Mouse (Mus musculus) liver, postnatal 0 days (tissue): ENCODE results near the gene Olfr1026. TPM values are rescaled to one million over a fixed set of nuclear protein-coding genes. Genes with fewer than 3 reads are reported as not detected.

Experiments
- ATAC-seq: fragments of 200-750 bp; cut with Nextera tagmentation; 2 replicates; pipeline ENCODE4 v1.8.0; 2017; ENCODE audit warnings: mild to moderate bottlenecking, moderate library complexity
- DNase-seq: peaks from one replicate; pipeline ENCODE4 v3.0.0-alpha.2; 2016
- H3K27ac ChIP-seq: fragments of 300-500 bp; sonication (generic); 2 replicates; pipeline ENCODE4 v1.5.1; 2014; ENCODE audit warnings: antibody characterized with exemption, moderate library complexity, mild to moderate bottlenecking, low read depth
- H3K27me3 ChIP-seq: fragments of 300-500 bp; sonication (generic); 2 replicates; pipeline ENCODE4 v1.6.1; 2014; ENCODE audit warnings: low read length, control low read depth, mixed read lengths; ENCODE audit not compliant: insufficient read depth
- H3K36me3 ChIP-seq: fragments of 300-500 bp; sonication (generic); replicated peaks from 2 replicates; pipeline ENCODE4 v1.6.1; 2014; ENCODE audit warnings: mild to moderate bottlenecking, control low read depth, low read length, moderate library complexity, mixed read lengths; ENCODE audit not compliant: insufficient read depth
- H3K4me1 ChIP-seq: fragments of 300-500 bp; sonication (generic); 2 replicates; pipeline ENCODE4 v1.6.1; 2014; ENCODE audit warnings: antibody characterized with exemption, mild to moderate bottlenecking, control low read depth; ENCODE audit not compliant: insufficient read depth
- H3K4me2 ChIP-seq: fragments of 300-500 bp; sonication (generic); 2 replicates; pipeline ENCODE4 v1.6.1; 2014; ENCODE audit warnings: low read depth, mild to moderate bottlenecking, low read length, moderate library complexity, mixed read lengths
- H3K4me3 ChIP-seq: fragments of 300-500 bp; sonication (generic); 2 replicates; pipeline ENCODE4 v1.5.1; 2014; ENCODE audit warnings: low read depth, low read length
- H3K9ac ChIP-seq: fragments of 300-500 bp; sonication (generic); replicated peaks from 2 replicates; pipeline ENCODE4 v1.6.1; 2014; ENCODE audit warnings: mild to moderate bottlenecking, moderate library complexity
- H3K9me3 ChIP-seq: fragments of 300-500 bp; sonication (generic); 2 replicates; pipeline ENCODE4 v1.6.1; 2016; ENCODE audit warnings: mild to moderate bottlenecking, control low read depth, low read length, mixed read lengths
- CTCF ChIP-seq: sonication (generic); IDR thresholded peaks from 2 replicates; pipeline ENCODE4 v1.5.1; 2016; ENCODE audit warnings: antibody characterized with exemption, low read depth
- EP300 ChIP-seq: IDR thresholded peaks from 2 replicates; pipeline ENCODE4 v1.6.1; 2016; ENCODE audit warnings: antibody characterized with exemption, low read depth, mild to moderate bottlenecking
- WGBS: fragments of 180-500 bp; shearing (Covaris S2); extraction: QIAGEN DNeasy Blood & Tissue Kit; methylation state at CpG from one replicate; pipeline ENCODE4 v1.1.7; 2014; ENCODE audit not compliant: insufficient replicate concordance; 5-methylcytosine and 5-hydroxymethylcytosine counted together
- polyA plus RNA-seq: library from polyadenylated mRNA; unstranded; fragments of >200 nt; fragmentation: Nextera tagmentation; extraction: Ambion mirVana; gene quantifications from 2 replicates; pipeline ENCODE4 v1.2.1, GENCODE M21; 2015

Gene Olfr1026
- polyA plus RNA-seq = not detected in 2 replicates

- H3K4me3 ChIP-seq = no peak within 1 kb of the TSS
- 77% methylated on average over 3 of the region's 3 CpGs for WGBS
- H3K9me3 ChIP-seq = no peaks in the 10 kb centered on the region
- no peak within 1 kb of the TSS for H3K9ac ChIP-seq
- no peaks in the 10 kb centered on the region for H3K4me1 ChIP-seq
- no peak within 1 kb of the TSS for H3K4me2 ChIP-seq
- H3K27me3 ChIP-seq = no peaks in the 10 kb centered on the region
- DNase-seq = no peak
- no peak for ATAC-seq
- H3K36me3 ChIP-seq = no peaks in the 10 kb centered on the region
- TF ChIP-seq EP300 (no peak), CTCF (no peak)
- H3K27ac ChIP-seq = no peak within 1 kb of the TSS
Observed at GRCm38 (mm10) chr2:85921258-85921657, at the start of gene Olfr1026. TSS of gene Olfr1026 (plus strand) at chr2:85921558.

GRCm38 (mm10) chr2:85885340-85885739 lies 36.0 kb upstream of the Olfr1026 start, which contains the start of gene Olfr1023:
TSS of gene Olfr1023 (plus strand) at chr2:85885640.
- 65% methylated on average over 2 of the region's 2 CpGs for WGBS
- Histone ChIP-seq H3K4me2 (no peak within 1 kb of the TSS), H3K9me3 (no peaks in the 10 kb centered on the region), H3K4me3 (no peak within 1 kb of the TSS), H3K4me1 (no peaks in the 10 kb centered on the region), H3K27ac (no peak within 1 kb of the TSS), H3K9ac (no peak within 1 kb of the TSS), H3K36me3 (no peaks in the 10 kb centered on the region), H3K27me3 (no peaks in the 10 kb centered on the region)
- TF ChIP-seq EP300 = no peak
- TF ChIP-seq CTCF = no peak
- DNase-seq = no peak
- no peak for ATAC-seq

DNA sequence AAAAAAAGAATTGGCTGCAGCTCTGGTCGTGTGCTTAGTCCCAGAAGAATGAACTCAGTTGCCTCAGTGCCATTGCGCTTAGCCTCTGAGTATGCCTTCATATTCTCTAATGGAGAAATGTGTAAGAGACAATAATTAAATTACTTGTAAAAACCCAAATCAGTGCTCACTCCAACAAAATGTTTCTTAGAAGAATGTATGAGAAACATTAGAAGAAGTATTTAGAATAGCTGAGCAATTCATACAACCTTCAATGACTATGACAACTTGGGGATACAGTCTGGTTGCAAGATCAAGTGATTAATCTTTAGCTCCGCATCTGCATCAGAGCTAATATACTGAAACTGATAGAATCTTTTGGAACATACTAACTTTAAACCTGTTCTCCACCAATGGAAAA lies 16.4 kb upstream of the Olfr1026 start, which contains the start of gene Olfr1024:
TSS of gene Olfr1024 (minus strand) at position 101 of the 400 bp plus-strand sequence.
- no peak within 1 kb of the TSS for H3K9ac ChIP-seq
- ATAC-seq = no peak
- H3K4me3 ChIP-seq = no peak within 1 kb of the TSS
- no peaks in the 10 kb centered on the region for H3K36me3 ChIP-seq
- no peak for TF ChIP-seq EP300
- TF ChIP-seq CTCF = no peak
- no peak within 1 kb of the TSS for H3K27ac ChIP-seq
- no peaks in the 10 kb centered on the region for H3K27me3 ChIP-seq
- WGBS = 78% methylated on average over 3 of the region's 3 CpGs
- no peak for DNase-seq
- no peaks in the 10 kb centered on the region for H3K4me1 ChIP-seq
- H3K4me2 ChIP-seq = no peak within 1 kb of the TSS
- no peaks in the 10 kb centered on the region; the same call in 1 of the 2 replicates for H3K9me3 ChIP-seq

DNA sequence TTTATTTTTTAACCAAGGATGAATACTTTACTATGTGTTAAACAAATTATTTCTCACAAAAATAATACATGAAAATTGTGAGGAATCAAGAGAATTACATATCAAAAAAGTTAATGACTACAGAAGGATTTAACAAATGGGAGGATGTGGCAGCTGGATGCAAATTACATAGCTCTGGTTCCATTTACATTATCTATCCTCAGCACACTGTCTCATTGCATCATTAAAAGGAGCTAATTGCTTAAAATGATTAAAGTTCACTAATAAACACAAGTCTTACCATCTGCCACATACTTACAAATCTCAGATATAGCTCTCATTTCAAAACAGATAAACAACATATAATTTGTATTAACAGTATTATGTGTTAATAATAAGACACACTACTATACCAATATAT lies 8.2 kb upstream of the Olfr1026 start:
- Histone ChIP-seq H3K27ac (no peak overlapping the region), H3K9me3 (no peaks in the 10 kb centered on the region), H3K27me3 (no peaks in the 10 kb centered on the region), H3K4me3 (no peak overlapping the region), H3K9ac (no peak overlapping the region), H3K36me3 (no peaks in the 10 kb centered on the region), H3K4me1 (no peaks in the 10 kb centered on the region), H3K4me2 (no peak overlapping the region)
- no peak for TF ChIP-seq EP300
- TF ChIP-seq CTCF = no peak
- DNase-seq = no peak
- ATAC-seq = no peak

DNA sequence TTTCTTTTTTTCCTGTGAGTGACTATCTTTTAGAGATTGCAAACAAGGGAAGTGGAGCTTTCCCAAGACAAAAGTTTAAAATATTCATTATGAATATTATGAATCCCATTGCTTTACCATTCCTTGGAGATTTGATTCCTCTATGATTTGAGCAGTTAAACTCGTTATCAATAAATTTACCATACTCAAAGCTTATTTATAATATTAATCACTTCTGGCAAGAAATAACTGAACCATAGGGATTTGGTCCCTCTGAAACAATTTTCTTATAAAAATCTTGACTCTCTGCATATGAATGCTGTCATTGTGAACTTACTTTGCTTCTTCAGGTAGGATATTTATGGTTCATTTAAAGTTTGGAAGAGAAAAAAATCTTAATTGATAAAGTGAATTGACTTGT lies 6.5 kb upstream of the Olfr1026 start, which contains the start of gene Olfr1025-ps1:
TSS of gene Olfr1025-ps1 (plus strand) at position 301 of the 400 bp plus-strand sequence.
- H3K4me1 ChIP-seq = no peaks in the 10 kb centered on the region
- 43% methylated on average over 1 of the region's 1 CpGs for WGBS
- no peaks in the 10 kb centered on the region for H3K27me3 ChIP-seq
- no peak within 1 kb of the TSS for H3K4me2 ChIP-seq
- H3K27ac ChIP-seq = no peak within 1 kb of the TSS
- ATAC-seq (no peak), DNase-seq (no peak)
- no peak within 1 kb of the TSS for H3K4me3 ChIP-seq
- no peak for TF ChIP-seq EP300
- TF ChIP-seq CTCF = no peak
- H3K9me3 ChIP-seq = no peaks in the 10 kb centered on the region
- H3K36me3 ChIP-seq = no peaks in the 10 kb centered on the region
- no peak within 1 kb of the TSS for H3K9ac ChIP-seq

- Histone ChIP-seq H3K36me3 (no peaks in the 10 kb centered on the region), H3K27ac (no peak within 1 kb of the TSS), H3K9me3 (no peaks in the 10 kb centered on the region), H3K27me3 (no peaks in the 10 kb centered on the region), H3K9ac (no peak within 1 kb of the TSS), H3K4me2 (no peak within 1 kb of the TSS), H3K4me1 (no peaks in the 10 kb centered on the region), H3K4me3 (no peak within 1 kb of the TSS)
- DNase-seq (no peak), ATAC-seq (no peak)
- no peak for TF ChIP-seq CTCF
- TF ChIP-seq EP300 = no peak
- WGBS = 40% methylated on average over 1 of the region's 1 CpGs
Observed at GRCm38 (mm10) chr2:85950137-85950536, 28.8 kb downstream of the Olfr1026 start, which contains the start of gene Olfr1028. TSS of gene Olfr1028 (plus strand) at chr2:85950437.

DNA sequence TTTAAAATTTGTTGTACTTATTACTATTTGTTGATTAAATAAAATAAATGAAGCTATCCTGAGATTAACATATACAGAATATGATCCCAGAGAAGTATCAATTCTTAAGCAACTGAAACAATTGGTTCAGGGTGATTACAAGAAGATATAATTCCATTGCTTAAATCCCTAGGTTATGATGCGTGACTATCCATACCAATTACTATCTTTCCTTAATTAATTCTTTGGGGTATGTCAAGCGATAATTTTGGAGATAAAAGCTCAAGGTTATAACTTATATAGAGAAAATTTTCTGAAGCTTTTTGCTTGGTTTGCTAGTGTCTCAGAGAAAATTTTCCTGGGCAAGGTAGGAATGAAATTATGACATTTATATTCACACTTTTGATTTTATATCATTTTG lies 52.2 kb downstream of the Olfr1026 start, which contains the start of gene Olfr1029:
TSS of gene Olfr1029 (plus strand) at position 301 of the 400 bp plus-strand sequence.
- Histone ChIP-seq H3K9me3 (no peaks in the 10 kb centered on the region), H3K4me3 (no peak within 1 kb of the TSS), H3K36me3 (no peaks in the 10 kb centered on the region), H3K27ac (no peak within 1 kb of the TSS), H3K9ac (no peak within 1 kb of the TSS), H3K27me3 (no peaks in the 10 kb centered on the region), H3K4me1 (no peaks in the 10 kb centered on the region), H3K4me2 (no peak within 1 kb of the TSS)
- TF ChIP-seq EP300 = no peak
- ATAC-seq (no peak), DNase-seq (no peak)
- WGBS = 70% methylated on average over 2 of the region's 2 CpGs

Other genes starting within 250 kb of the Olfr1026 start
- not detected in 2 replicates for gene Olfr1006, start 242.8 kb upstream of the Olfr1026 start, polyA plus RNA-seq
- not detected in 2 replicates for gene Olfr1008, start 232.1 kb upstream of the Olfr1026 start, polyA plus RNA-seq
- not detected in 2 replicates for gene Olfr1009, start 206.1 kb upstream of the Olfr1026 start, polyA plus RNA-seq
- gene Olfr1012, start 158.8 kb upstream of the Olfr1026 start, polyA plus RNA-seq = not detected in 2 replicates
- gene Olfr1013, start 154.5 kb upstream of the Olfr1026 start, polyA plus RNA-seq = not detected in 2 replicates
- not detected in 2 replicates for gene Olfr1014, start 148.8 kb upstream of the Olfr1026 start, polyA plus RNA-seq
- gene Olfr1015, start 139.5 kb upstream of the Olfr1026 start, polyA plus RNA-seq = not detected in 2 replicates
- not detected in 2 replicates for gene Olfr1016, start 119.0 kb upstream of the Olfr1026 start, polyA plus RNA-seq
- gene Olfr1018, start 103.1 kb upstream of the Olfr1026 start, polyA plus RNA-seq = not detected in 2 replicates
- gene Olfr1019, start 76.1 kb upstream of the Olfr1026 start, polyA plus RNA-seq = not detected in 2 replicates
- not detected in 2 replicates for gene Olfr1020, start 74.5 kb upstream of the Olfr1026 start, polyA plus RNA-seq
- gene Olfr1022, start 53.0 kb upstream of the Olfr1026 start, polyA plus RNA-seq = not detected in 2 replicates
- not detected in 2 replicates for gene Olfr1023, start 35.9 kb upstream of the Olfr1026 start, polyA plus RNA-seq
- not detected in 2 replicates for gene Olfr1024, start 16.5 kb upstream of the Olfr1026 start, polyA plus RNA-seq
- gene Olfr1025-ps1, start 6.4 kb upstream of the Olfr1026 start, polyA plus RNA-seq = not detected in 2 replicates
- gene Olfr1028, start 28.9 kb downstream of the Olfr1026 start, polyA plus RNA-seq = not detected in 2 replicates
- gene Olfr1029, start 52.3 kb downstream of the Olfr1026 start, polyA plus RNA-seq = not detected in 2 replicates
- not detected in 2 replicates for gene Olfr1030, start 57.7 kb downstream of the Olfr1026 start, polyA plus RNA-seq
- not detected in 2 replicates for gene Olfr1031, start 68.7 kb downstream of the Olfr1026 start, polyA plus RNA-seq
- gene Olfr1032, start 84.0 kb downstream of the Olfr1026 start, polyA plus RNA-seq = not detected in 2 replicates
- 4.6 and 5.4 TPM in 2 replicates for gene Olfr1033, start 99.1 kb downstream of the Olfr1026 start, polyA plus RNA-seq
- 0.15 and 0.22 TPM in 2 replicates for gene Olfr1034, start 124.3 kb downstream of the Olfr1026 start, polyA plus RNA-seq
- not detected in 2 replicates for gene Olfr1036, start 152.4 kb downstream of the Olfr1026 start, polyA plus RNA-seq
- not detected in 2 replicates for gene Olfr1037, start 165.8 kb downstream of the Olfr1026 start, polyA plus RNA-seq
- gene Olfr1039, start 214.4 kb downstream of the Olfr1026 start, polyA plus RNA-seq = not detected in 2 replicates
- gene Olfr1040, start 225.2 kb downstream of the Olfr1026 start, polyA plus RNA-seq = not detected in 2 replicates
- gene Olfr1042, start 240.3 kb downstream of the Olfr1026 start, polyA plus RNA-seq = not detected in 2 replicates
- gene Olfr1043, start 246.0 kb downstream of the Olfr1026 start, polyA plus RNA-seq = not detected in 2 replicates